Mouse (Mus musculus) c-Kit-positive CD71-positive TER-119-negative erythroid progenitor cells, embryonic 14.5 days (primary cell): ENCODE results near the gene Fkrp.
A peak's percentile ranks its signal among the peaks of the same experiment; 100 is the strongest.

Experiments used
- DNase-seq: peaks from one replicate; pipeline ENCODE4 v3.0.0-alpha.2; 2013; ENCODE audit warnings: low read depth

Fkrp gene

DNA sequence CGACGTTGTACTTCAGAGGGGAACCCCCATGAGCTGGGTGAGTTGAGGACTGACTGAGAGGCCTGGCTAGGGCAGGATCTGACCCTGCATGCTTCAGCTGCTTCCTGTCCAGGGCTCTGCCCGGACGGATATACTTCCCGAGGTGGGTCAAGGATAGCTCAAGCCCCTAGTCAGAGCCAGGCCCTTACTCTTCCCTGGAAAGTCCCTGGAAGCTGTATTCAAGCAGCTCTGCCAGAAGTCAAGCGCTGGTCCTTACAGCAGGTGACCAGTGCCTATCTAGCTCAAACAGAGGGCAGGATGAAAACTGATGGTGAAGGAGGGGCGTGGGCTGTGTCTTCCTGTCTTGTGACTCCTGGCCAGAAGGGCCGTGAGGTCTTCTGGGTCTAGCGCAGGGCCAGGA is 13.9 kb upstream of the Fkrp start:
- DNase-seq = no peak

GRCm38 (mm10) chr7:16827274-16827673 is 10.7 kb upstream of the Fkrp start:
- DNase-seq = no peak

DNA sequence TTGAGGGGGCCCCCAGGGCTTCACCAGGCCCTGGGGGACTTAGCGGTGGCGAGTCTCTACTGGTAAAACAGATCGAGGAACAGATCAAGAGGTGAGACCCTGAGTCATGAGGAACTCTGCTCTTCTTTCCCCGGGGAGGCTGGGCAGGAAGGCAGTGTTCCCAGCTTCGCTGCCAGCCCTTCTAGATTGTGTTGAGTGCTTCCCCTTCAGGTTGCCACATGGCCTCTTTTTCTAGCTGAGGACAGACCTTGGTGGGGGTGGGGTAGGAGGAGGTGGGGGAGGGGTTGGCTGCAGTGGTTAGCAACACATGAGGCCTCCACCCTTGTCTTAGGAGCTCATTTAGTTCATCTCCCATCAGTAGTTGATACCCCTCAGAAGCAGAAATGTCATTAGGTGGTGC is 10.0 kb upstream of the Fkrp start:
- no peak for DNase-seq

DNA sequence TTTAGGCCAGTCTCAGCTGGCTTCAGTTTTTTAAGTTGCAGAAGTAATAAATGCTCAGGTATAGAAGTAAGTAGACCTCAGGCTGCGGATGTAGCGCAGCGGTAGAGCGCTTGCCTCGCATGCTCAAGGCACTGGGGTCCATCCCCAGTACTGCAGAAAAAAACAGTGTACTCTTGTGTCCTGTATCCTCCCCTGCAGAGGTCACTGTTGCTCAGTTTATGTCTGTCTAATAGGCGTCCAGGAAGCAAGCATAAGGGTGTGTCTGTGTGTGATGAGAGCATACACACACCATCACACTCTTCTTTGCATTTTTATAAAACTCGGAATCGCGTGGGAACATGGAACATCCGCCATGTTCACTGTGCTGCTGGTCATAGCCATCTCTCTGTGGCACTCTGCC is 9.3 kb upstream of the Fkrp start:
- DNase-seq = no peak

DNA sequence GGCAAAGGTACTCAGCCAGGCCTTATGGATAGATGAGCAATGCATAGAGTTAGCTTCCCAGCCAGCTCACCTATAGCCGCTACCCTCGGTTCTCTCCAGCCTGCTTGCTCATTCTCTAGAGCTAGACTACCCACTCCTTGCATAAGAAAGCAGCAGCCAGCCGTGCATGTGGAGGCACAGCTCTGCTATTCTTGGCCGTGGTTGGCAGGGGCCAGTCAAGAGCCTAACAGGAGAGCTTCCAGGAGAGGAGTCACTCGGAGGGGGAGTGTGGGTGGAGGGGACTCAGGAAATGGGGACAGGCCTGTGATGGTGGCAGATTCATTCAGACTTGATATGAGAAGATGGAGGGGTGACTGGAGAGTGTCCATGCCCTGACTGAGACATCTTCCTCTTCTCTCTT is 7.2 kb upstream of the Fkrp start:
- no peak for DNase-seq

DNA sequence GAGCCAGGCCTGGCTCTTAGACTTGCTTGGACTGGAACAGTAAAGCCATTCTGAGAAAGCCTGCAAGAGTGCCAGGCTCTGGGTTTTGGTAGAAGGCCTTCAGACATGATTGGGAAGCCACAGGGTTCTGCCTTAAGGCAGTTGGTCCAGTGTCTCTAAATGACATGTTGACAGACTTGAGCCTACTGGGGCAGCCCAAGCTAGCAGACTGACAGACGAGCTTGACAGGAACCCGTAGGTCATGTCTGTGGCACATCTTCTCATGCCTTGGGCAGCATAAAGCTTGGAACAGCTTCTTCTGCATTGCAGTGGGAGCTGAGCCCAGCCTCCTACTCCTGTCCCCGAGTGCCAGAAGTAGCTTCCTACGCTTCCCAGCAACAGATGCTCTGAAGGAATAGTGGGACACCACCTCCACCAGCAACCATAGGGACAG is 5.2 kb upstream of the Fkrp start:
- no peak for DNase-seq

GRCm38 (mm10) chr7:16821091-16821490 is 4.6 kb upstream of the Fkrp start:
- no peak for DNase-seq

DNA sequence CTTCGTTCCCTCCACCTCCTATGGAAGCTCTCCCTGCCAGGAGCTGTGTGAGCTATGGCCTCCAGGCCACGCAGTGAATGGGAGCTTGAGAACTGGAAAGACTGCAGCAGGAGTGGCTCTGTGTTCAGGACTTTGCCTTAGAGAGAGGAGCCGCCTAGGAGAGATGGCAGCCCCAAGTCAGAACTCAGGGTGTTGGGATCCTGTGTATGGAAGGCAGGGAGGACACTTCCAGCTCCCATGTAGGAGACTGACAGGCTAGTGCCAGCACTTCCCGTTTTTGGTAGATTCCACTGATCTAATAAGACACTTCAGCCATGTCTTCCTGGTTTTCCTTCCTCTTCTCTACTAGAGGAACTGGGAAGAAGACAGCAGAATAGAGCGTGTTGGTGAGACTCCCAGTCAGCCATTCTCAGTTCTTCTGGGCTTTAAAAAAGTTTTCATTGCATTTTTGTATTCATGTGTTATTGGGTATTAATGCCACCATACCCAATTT is 3.8 kb upstream of the Fkrp start:
- DNase-seq = no peak

- peak; percentile 53 for DNase-seq
Observed at GRCm38 (mm10) chr7:16819794-16820193, 3.3 kb upstream of the Fkrp start.

GRCm38 (mm10) chr7:16817693-16818092 is 1.2 kb upstream of the Fkrp start:
- DNase-seq = no peak

GRCm38 (mm10) chr7:16816078-16816474 is 456 bp downstream of the Fkrp start:
- DNase-seq = peak; percentile 56

- DNase-seq = no peak
Observed at GRCm38 (mm10) chr7:16815351-16815941, 1.1 kb downstream of the Fkrp start, which contains the start of gene Strn4. TSS of gene Strn4 (plus strand) at chr7:16815889.

DNA sequence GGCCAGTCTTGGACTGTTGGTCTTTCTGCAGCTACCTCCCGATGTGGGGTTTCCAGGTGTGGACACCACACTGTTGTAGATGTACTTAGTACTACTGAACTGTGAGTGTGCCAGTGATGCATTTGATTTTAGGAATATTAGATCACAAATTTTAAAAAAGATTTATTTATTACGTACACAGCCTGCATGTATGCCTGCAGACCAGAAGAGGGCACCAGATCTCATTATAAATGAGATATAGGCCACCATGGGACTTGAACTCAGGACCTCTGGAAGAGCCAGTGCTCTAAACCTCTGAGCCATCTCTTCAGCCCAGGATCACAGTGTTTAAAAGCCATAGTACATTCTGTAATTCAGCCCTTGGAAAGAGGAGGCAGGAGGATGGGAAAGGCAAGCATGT is 4.0 kb downstream of the Fkrp start:
- DNase-seq = no peak

DNA sequence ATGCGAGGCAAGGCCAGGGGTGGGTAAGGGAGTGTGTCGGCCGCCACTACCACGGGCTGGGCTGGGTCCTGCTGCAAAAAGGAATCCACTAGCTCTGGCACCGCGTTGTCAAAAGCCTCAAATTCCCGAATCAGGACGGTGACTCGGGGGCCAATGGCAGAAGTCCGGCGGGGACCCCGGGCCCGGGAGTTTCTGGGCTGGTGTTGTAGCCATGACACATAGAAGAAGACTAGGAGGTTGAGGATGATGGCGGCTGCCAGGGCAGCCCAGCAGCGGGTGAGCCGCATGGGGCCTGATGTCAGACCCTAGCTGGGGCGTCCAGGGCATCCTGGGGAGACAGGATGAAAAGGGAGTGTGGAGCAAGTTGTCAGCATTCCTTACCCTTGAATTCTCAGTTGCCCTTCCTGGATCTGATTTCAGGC is 4.9 kb downstream of the Fkrp start:
- DNase-seq = no peak

- DNase-seq = no peak
Observed at GRCm38 (mm10) chr7:16810920-16811648, 5.4 kb downstream of the Fkrp start.

- no peak for DNase-seq
Observed at GRCm38 (mm10) chr7:16810399-16810919, 6.1 kb downstream of the Fkrp start.

DNA sequence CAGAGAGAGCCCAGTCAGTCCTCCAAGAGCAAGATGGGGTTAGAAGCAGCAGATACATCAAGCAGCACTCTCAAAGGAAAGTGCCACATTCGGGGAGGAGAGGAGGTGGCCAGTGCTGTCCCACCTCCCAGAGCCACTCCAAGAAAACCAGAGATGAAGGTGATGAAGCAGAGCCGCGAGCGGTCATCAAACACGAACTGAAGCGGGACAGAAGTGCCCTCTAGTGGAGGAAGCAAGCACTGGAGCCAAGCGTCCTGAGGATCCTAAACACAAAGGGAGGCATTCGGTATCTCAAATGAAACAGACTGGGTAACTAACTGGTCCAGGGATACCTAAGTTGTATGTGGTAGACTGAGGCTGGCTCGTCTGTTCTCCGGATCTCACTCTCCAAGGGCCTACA is 6.8 kb downstream of the Fkrp start:
- DNase-seq = peak; percentile 71

- no peak for DNase-seq
Observed at GRCm38 (mm10) chr7:16808647-16809046, 7.9 kb downstream of the Fkrp start.

GRCm38 (mm10) chr7:16807936-16808335 is 8.6 kb downstream of the Fkrp start:
- no peak for DNase-seq

DNA sequence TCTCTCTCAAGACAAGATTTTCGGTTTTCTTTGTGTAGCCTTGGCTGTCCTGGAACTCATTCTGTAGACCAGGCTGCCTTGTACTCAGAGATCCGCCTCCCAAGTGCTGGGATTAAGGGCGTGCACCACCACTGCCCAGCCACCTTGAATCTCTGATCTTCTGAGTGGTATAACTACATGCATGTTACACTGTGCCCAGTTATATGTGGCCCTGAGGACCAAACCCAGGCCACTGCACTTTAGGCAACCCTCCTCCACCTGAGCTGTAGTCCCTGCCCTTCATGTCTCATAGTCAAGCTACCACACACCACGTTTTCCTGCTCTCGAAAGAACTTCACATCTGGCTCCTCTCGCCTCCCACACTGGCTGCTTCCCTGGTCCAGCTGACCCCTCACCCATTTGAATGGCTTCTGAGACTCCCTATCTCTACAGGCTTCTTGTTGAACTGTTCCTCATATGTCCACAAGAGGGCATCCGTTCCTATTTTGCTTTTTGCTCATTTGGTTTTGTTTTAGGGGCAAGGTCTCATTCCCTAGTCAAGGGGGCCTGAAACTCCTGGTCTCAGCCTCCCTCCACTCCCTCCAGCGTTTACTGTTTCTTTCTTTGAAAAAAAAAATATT is 12.0 kb downstream of the Fkrp start:
- no peak for DNase-seq

DNA sequence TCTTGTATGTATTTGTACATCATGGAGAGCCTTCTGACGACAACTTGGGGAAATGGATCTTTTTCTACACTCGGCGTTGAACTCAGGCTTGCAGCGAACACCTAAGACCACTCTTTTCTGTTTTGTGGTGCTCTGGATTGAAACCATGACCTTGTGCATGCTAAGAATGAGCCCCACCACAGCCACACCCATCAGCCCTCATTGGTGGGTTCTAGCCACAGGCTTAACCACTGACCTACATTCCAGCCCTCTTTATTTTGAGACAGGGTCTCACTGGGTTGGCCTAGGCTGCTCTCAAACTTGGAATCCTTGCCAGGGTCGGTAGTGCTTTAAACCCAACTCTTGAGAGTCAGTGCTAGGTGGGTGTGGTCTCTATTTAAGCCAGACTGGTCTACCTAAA is 21.6 kb downstream of the Fkrp start:
- no peak for DNase-seq

DNA sequence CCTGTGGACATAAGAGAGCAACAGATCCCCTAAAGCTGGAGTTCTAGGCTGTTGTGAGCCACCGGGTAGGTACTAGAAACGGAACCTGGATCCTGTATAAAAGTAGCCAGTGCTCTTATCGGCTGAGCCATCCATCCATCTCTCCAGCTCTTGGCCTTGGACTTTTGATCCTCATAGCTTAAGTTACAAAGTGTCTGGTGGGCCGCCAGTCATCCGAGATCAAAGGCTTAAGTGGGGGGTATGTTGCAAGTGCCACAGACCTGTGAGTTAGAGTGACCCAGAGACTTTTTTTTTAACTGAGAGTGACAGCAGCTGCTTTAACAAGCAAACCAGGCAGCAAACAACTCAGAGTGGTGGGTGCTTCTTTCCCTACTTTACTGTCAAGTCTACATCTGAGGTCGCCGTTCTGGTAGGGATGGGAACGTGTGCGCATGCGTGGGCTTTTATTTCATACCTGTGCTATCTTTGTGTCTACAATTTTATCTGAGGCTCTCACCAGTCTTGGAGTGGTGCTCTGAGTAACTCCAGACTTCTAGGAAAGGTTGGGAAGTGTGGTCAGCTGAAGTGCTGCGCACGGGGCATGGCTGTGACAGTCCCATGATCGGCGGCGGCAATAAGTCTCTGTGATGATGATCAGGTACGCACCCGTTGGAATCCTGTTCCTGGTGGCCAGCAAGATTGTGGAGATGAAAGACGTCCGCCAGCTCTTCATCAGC is 23.4 kb downstream of the Fkrp start:
- DNase-seq = no peak
